Mouse (Mus musculus) heart, embryonic 10.5 days (tissue): ENCODE measurements around the gene Nfe2. TPM values are rescaled to one million over a fixed set of nuclear protein-coding genes. Genes with fewer than 3 reads are reported as not detected.

Experiments used
- DNase-seq: peaks from one replicate; pipeline ENCODE4 v3.0.0-alpha.2; 2017; ENCODE audit warnings: low spot score
- H3K27ac ChIP-seq: fragments of 300-500 bp; sonication (generic); 2 replicates; pipeline ENCODE4 v1.5.1; 2016; ENCODE audit warnings: mild to moderate bottlenecking
- H3K27me3 ChIP-seq: fragments of 300-500 bp; sonication (generic); 2 replicates; pipeline ENCODE4 v1.6.1; 2016; ENCODE audit warnings: mild to moderate bottlenecking; ENCODE audit not compliant: poor library complexity, insufficient read depth, severe bottlenecking
- H3K36me3 ChIP-seq: fragments of 300-500 bp; sonication (generic); 2 replicates; pipeline ENCODE4 v1.6.1; 2016; ENCODE audit warnings: mild to moderate bottlenecking, moderate library complexity
- H3K4me1 ChIP-seq: fragments of 300-500 bp; sonication (generic); 2 replicates; pipeline ENCODE4 v1.6.1; 2016; ENCODE audit warnings: mild to moderate bottlenecking
- H3K4me3 ChIP-seq: fragments of 300-500 bp; sonication (generic); 2 replicates; pipeline ENCODE4 v1.5.1; 2016; ENCODE audit warnings: mild to moderate bottlenecking, moderate library complexity
- H3K9me3 ChIP-seq: fragments of 300-500 bp; sonication (generic); 2 replicates; pipeline ENCODE4 v1.6.1; 2016; ENCODE audit warnings: mild to moderate bottlenecking, moderate library complexity
- WGBS: fragments of 180-500 bp; shearing (Covaris S2); methylation state at CpG from one replicate; pipeline ENCODE4 v1.1.7; 2016; 5-methylcytosine and 5-hydroxymethylcytosine counted together
- polyA plus RNA-seq: library from polyadenylated mRNA; unstranded; fragments of >200 nt; fragmentation: Nextera tagmentation; extraction: Ambion mirVana; gene quantifications from 2 replicates; pipeline ENCODE4 v1.2.1, GENCODE M21; 2016

Nfe2 gene
- polyA plus RNA-seq, 1 experiment from 2014 or later: 19.4 TPM

- peak; percentile 98 for DNase-seq
- Histone ChIP-seq H3K9me3 (no peaks in the 10 kb centered on the region), H3K4me1 (peaks cover 20% of the 10 kb centered on the region), H3K36me3 (peaks cover 49% of the 10 kb centered on the region), H3K27ac (peak within 1 kb of the TSS; percentile 97), H3K4me3 (peak within 1 kb of the TSS; percentile 74), H3K27me3 (no peaks in the 10 kb centered on the region)
- under 1% methylated on average over 47 of the region's 47 CpGs for WGBS
These were observed 17.8 kb downstream of the Nfe2 start, which contains the start of gene Hnrnpa1 for GRCm38 (mm10) chr15:103240160-103241028. Gene Hnrnpa1 (plus strand): TSS chr15:103240432.

- H3K9me3 ChIP-seq: no peaks in the 10 kb centered on the region
- DNase-seq: peak; percentile 98
- peak within 1 kb of the TSS; percentile 74 for H3K4me3 ChIP-seq
- peaks cover 19% of the 10 kb centered on the region for H3K4me1 ChIP-seq
- H3K36me3 ChIP-seq: peaks cover 49% of the 10 kb centered on the region
- WGBS: under 1% methylated on average over 39 of the region's 39 CpGs
- H3K27ac ChIP-seq: peak within 1 kb of the TSS; percentile 97
- no peaks in the 10 kb centered on the region for H3K27me3 ChIP-seq
These were observed 18.5 kb downstream of the Nfe2 start, which contains the start of gene Cbx5 for GRCm38 (mm10) chr15:103239685-103240159. Gene Cbx5 (minus strand): TSS chr15:103239816.

DNA sequence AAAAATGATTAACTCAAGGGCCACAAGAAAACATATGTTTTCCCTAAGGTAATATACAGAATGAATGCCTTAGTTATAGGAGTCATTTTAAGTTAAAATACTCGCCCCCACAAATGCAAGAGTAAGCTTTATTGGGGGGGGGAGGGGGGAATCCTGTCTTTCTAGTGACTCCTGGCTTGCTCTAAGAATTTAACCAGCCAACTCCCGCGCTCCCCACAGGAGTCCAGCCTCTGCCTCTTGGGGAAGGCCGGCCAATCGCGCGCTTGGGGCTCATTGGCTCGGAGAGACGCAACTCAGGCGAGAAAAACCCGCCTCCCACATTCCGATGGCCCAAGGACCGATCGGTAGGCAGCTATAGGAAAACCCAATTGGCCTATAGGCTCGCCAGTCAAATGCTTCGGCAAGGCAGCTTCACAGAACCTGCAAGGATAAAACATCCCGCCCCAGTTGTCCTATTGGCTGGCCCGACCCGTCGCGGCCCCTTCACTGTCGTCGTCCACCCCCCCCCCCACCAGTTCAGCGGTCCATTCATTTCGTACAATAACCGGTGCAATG, 19.0 kb downstream of the Nfe2 start:
- peak; percentile 99 for DNase-seq
- peaks cover 54% of the 10 kb centered on the region for H3K36me3 ChIP-seq
- peak overlapping the region; percentile 97 for H3K27ac ChIP-seq
- H3K4me1 ChIP-seq: peaks cover 19% of the 10 kb centered on the region
- no peaks in the 10 kb centered on the region for H3K27me3 ChIP-seq
- 0% methylated on average over 26 of the region's 26 CpGs for WGBS
- no peaks in the 10 kb centered on the region for H3K9me3 ChIP-seq
- H3K4me3 ChIP-seq: peak overlapping the region; percentile 74

DNA sequence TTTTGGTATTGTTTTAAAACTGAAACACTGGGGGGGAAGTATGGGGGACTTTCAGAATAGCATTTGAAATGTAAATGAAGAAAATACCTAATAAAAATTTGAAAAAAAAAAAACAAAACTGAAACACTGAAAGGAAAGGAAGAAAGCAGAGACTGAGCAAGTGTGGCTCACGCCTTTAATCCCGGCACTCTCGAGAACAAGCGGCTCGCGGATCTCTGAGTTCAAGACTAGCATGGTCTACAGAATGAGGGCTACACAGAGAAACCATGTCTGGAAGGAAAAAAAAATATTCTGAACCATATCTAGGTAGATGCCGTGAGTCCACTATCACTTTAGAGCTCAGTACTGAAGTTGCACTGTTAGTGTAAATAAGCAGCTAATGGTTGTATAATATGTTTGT, 20.9 kb downstream of the Nfe2 start:
- H3K4me1 ChIP-seq: peaks cover 3% of the 10 kb centered on the region
- H3K27me3 ChIP-seq: no peaks in the 10 kb centered on the region
- H3K4me3 ChIP-seq: no peak overlapping the region
- WGBS: 93% methylated on average over 7 of the region's 7 CpGs
- H3K36me3 ChIP-seq: peaks cover 39% of the 10 kb centered on the region
- no peak overlapping the region for H3K27ac ChIP-seq
- no peaks in the 10 kb centered on the region for H3K9me3 ChIP-seq
- DNase-seq: no peak

- no peak overlapping the region for H3K27ac ChIP-seq
- H3K36me3 ChIP-seq: peaks cover 24% of the 10 kb centered on the region
- WGBS: 88% methylated on average over 2 of the region's 2 CpGs
These were observed 25.1 kb downstream of the Nfe2 start for GRCm38 (mm10) chr15:103233119-103233518.

GRCm38 (mm10) chr15:103228904-103229303, 29.3 kb downstream of the Nfe2 start:
- Histone ChIP-seq H3K27ac (no peak overlapping the region), H3K9me3 (no peaks in the 10 kb centered on the region), H3K36me3 (peaks cover 6% of the 10 kb centered on the region; the same call in 1 of the 2 replicates), H3K4me3 (no peak overlapping the region), H3K27me3 (no peaks in the 10 kb centered on the region), H3K4me1 (no peaks in the 10 kb centered on the region; the same call in 1 of the 2 replicates)
- DNase-seq: no peak
- 63% methylated on average over 2 of the region's 2 CpGs for WGBS

More at GRCm38 (mm10) chr15:103233119-103233518, 25.1 kb downstream of the Nfe2 start:
- H3K9me3 ChIP-seq: no peaks in the 10 kb centered on the region
- no peak overlapping the region for H3K4me3 ChIP-seq
- no peaks in the 10 kb centered on the region; the same call in 1 of the 2 replicates for H3K4me1 ChIP-seq
- no peak for DNase-seq
- H3K27me3 ChIP-seq: no peaks in the 10 kb centered on the region

GRCm38 (mm10) chr15:103227572-103227971, 30.6 kb downstream of the Nfe2 start:
- Histone ChIP-seq H3K4me1 (no peaks in the 10 kb centered on the region; the same call in 1 of the 2 replicates), H3K4me3 (no peak overlapping the region), H3K9me3 (no peaks in the 10 kb centered on the region), H3K27me3 (no peaks in the 10 kb centered on the region), H3K36me3 (peaks cover 4% of the 10 kb centered on the region; the same call in 1 of the 2 replicates), H3K27ac (no peak overlapping the region)
- 81% methylated on average over 2 of the region's 2 CpGs for whole genome bisulfite sequencing
- DNase-seq: no peak

DNA sequence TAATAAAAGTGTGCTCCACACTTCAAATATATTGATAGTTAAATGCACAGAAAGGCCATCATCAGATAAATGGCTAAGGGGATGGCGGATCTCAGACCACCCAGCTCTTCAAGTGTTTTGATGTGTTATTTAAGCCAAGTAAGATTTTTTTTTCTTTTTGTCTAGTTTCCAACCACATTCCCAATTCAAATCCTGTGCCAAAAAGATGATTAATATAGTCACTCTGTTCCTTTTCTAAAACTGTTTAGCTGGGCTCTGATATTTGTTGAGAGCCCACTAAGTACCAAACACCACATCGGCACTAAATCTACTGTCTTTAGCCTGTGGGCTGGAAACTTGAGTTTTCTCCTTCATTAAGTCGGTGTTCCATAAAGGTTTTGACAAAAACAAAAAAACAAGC, 31.2 kb downstream of the Nfe2 start:
- no peaks in the 10 kb centered on the region; the same call in 1 of the 2 replicates for H3K4me1 ChIP-seq
- peaks cover 4% of the 10 kb centered on the region; the same call in 1 of the 2 replicates for H3K36me3 ChIP-seq
- no peaks in the 10 kb centered on the region for H3K9me3 ChIP-seq
- no peak overlapping the region for H3K27ac ChIP-seq
- no peak overlapping the region for H3K4me3 ChIP-seq
- H3K27me3 ChIP-seq: no peaks in the 10 kb centered on the region
- no peak for DNase-seq
- WGBS: 90% methylated on average over 3 of the region's 3 CpGs

DNA sequence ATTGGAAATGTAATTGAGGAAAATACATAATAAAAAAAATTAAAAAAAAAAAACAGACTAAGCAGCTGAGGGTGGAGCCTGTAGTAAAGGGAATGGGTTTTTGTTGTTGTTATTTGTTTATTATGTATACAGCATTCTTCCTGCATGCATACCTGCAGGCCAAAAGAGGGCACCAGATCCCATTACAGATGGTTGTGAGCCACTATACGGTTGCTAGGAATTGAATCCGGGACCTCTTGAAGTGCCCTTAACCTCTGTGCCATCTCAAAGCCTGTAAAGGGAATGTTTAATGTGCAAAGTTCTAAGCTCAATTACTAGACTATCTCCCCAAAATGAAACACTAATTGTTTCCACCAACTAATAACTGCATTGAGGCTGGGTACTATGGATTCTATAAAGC, 34.0 kb downstream of the Nfe2 start:
- no peak for DNase-seq
- no peak overlapping the region for H3K4me3 ChIP-seq
- WGBS: 88% methylated on average over 2 of the region's 2 CpGs
- peaks cover 16% of the 10 kb centered on the region for H3K4me1 ChIP-seq
- no peaks in the 10 kb centered on the region for H3K9me3 ChIP-seq
- no peak overlapping the region for H3K27ac ChIP-seq
- H3K36me3 ChIP-seq: peaks cover 4% of the 10 kb centered on the region; the same call in 1 of the 2 replicates
- H3K27me3 ChIP-seq: no peaks in the 10 kb centered on the region

DNA sequence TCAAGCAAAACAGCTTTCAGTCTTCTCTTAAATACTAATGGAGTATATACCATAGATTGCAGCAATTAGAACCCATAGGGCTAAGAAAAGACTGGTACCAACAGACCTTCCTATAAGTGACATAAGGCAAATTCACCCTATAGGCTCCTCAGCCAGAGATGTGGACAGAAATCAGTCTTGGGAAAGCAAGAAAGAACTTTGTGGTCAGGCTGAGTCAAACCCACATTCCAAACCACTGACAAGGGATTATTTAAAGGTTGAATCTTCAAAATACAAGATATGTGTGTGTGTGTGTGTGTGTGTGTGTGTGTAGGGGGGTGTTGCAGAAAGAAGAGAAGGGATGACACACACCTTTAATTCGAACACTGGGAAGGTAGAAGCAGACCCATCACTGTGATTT, 36.8 kb downstream of the Nfe2 start:
- H3K27ac ChIP-seq: peak overlapping the region; percentile 13; the same call in 1 of the 2 replicates
- H3K4me3 ChIP-seq: 0 out of 2 replicates have a peak overlapping the region, but pooled peaks have one; percentile 8
- peaks cover 23% of the 10 kb centered on the region for H3K4me1 ChIP-seq
- peaks cover 4% of the 10 kb centered on the region; the same call in 1 of the 2 replicates for H3K36me3 ChIP-seq
- H3K27me3 ChIP-seq: no peaks in the 10 kb centered on the region
- DNase-seq: no peak
- 63% methylated on average over 1 of the region's 1 CpGs for WGBS
- no peaks in the 10 kb centered on the region for H3K9me3 ChIP-seq

- no peak for DNase-seq
- H3K36me3 ChIP-seq: peaks cover 4% of the 10 kb centered on the region; the same call in 1 of the 2 replicates
- H3K27me3 ChIP-seq: no peaks in the 10 kb centered on the region
- peak overlapping the region; percentile 13; the same call in 1 of the 2 replicates for H3K27ac ChIP-seq
- H3K4me3 ChIP-seq: 0 out of 2 replicates have a peak overlapping the region, but pooled peaks have one; percentile 8
- H3K9me3 ChIP-seq: no peaks in the 10 kb centered on the region
- 27% methylated on average over 3 of the region's 3 CpGs for WGBS
- H3K4me1 ChIP-seq: peaks cover 29% of the 10 kb centered on the region
These were observed 37.4 kb downstream of the Nfe2 start for GRCm38 (mm10) chr15:103220785-103221184.

- 24% methylated on average over 2 of the region's 2 CpGs for WGBS
- Histone ChIP-seq H3K27ac (peak overlapping the region; percentile 89), H3K9me3 (no peaks in the 10 kb centered on the region), H3K36me3 (peaks cover 22% of the 10 kb centered on the region), H3K27me3 (no peaks in the 10 kb centered on the region), H3K4me1 (peaks cover 35% of the 10 kb centered on the region), H3K4me3 (peak overlapping the region; percentile 54)
- no peak for DNase-seq
These were observed 42.2 kb downstream of the Nfe2 start for GRCm38 (mm10) chr15:103216052-103216451.
